In genomic region chr1:192557978-192558594, GRCm38 (mm10) we compare ENCODE assay signal across 11 mouse cellular contexts.
DNase-seq lines count a peak whose midpoint lies in the region; ATAC-seq and TF ChIP-seq lines count a peak whose summit lies in the region.
"Had no signal": no experiment of that assay in that cellular context is flagged by ENCODE, and none has a peak within 500 bp of the region (broad histone marks: within the 10 kb centered on the region; RNA-seq: fewer than 3 reads in every experiment).

No protein-coding gene starts in this region.

- WGBS in heart, embryonic 10.5 days: 70% methylated on average over 5 of the region's 5 CpGs
- WGBS in embryonic facial prominence, embryonic 14.5 days: 75% methylated on average over 5 of the region's 5 CpGs
- WGBS in hindbrain, embryonic 13.5 days: 36% methylated on average over 5 of the region's 5 CpGs
- WGBS in midbrain, embryonic 12.5 days: 64% methylated on average over 5 of the region's 5 CpGs
- WGBS in intestine, postnatal 0 days: 75% methylated on average over 5 of the region's 5 CpGs

- H3K27me3 ChIP-seq in heart, embryonic 10.5 days (ENCODE audit: insufficient read depth, poor library complexity, severe bottlenecking): no peaks in the 10 kb centered on the region
- H3K27me3 ChIP-seq in embryonic facial prominence, embryonic 14.5 days (replicated peaks; ENCODE audit: control insufficient read depth, insufficient read depth, low read length): no peaks in the 10 kb centered on the region
- no peaks in the 10 kb centered on the region for H3K27me3 ChIP-seq in hindbrain, embryonic 13.5 days
- no peaks in the 10 kb centered on the region for H3K27me3 ChIP-seq in midbrain, embryonic 12.5 days
- H3K27me3 ChIP-seq in intestine, postnatal 0 days (replicated peaks; ENCODE audit: control insufficient read depth, insufficient read depth, low read length): no peaks in the 10 kb centered on the region
- H3K27me3 ChIP-seq: liver, embryonic 13.5 days had no signal

- no peak for TF ChIP-seq CTCF in intestine, postnatal 0 days (IDR thresholded peaks at IDR 0.05; ENCODE audit: low read depth)

- H3K4me2 ChIP-seq in embryonic facial prominence, embryonic 14.5 days (ENCODE audit: low read depth, low read length): no peak overlapping the region
- H3K4me2 ChIP-seq in hindbrain, embryonic 13.5 days: no peak overlapping the region
- no peak overlapping the region for H3K4me2 ChIP-seq in midbrain, embryonic 12.5 days (replicated peaks)
- no peak overlapping the region for H3K4me2 ChIP-seq in intestine, postnatal 0 days (replicated peaks; ENCODE audit: low read depth)
- H3K4me2 ChIP-seq: liver, embryonic 13.5 days had no signal

- peak; percentile 41 for DNase-seq in heart, embryonic 10.5 days (ENCODE audit: low spot score)
- DNase-seq in heart, postnatal 4 days: no peak
- peak; percentile 26 for DNase-seq in embryonic facial prominence, embryonic 14.5 days (ENCODE audit: low spot score)
- no peak for DNase-seq in adrenal gland, adult 18-20 months (ENCODE audit: low spot score in 2 of 2)
- DNase-seq in kidney, postnatal 25 days: no peak
- DNase-seq: kidney, postnatal 14 days; liver, embryonic 13.5 days had no signal

- no peak overlapping the region for H3K27ac ChIP-seq in heart, embryonic 10.5 days
- no peak overlapping the region for H3K27ac ChIP-seq in embryonic facial prominence, embryonic 14.5 days (replicated peaks; ENCODE audit: low read depth, low read length)
- no peak overlapping the region for H3K27ac ChIP-seq in hindbrain, embryonic 13.5 days
- peak overlapping the region; percentile 35; the same call in 1 of the 2 replicates for H3K27ac ChIP-seq in midbrain, embryonic 12.5 days (replicated peaks)
- H3K27ac ChIP-seq in intestine, postnatal 0 days (ENCODE audit: low read depth, low read length): no peak overlapping the region
- H3K27ac ChIP-seq: liver, embryonic 13.5 days had no signal

- H3K36me3 ChIP-seq in heart, embryonic 10.5 days: no peaks in the 10 kb centered on the region
- H3K36me3 ChIP-seq in embryonic facial prominence, embryonic 14.5 days (ENCODE audit: control insufficient read depth, insufficient read depth, low read length): no peaks in the 10 kb centered on the region
- H3K36me3 ChIP-seq in hindbrain, embryonic 13.5 days: no peaks in the 10 kb centered on the region
- no peaks in the 10 kb centered on the region for H3K36me3 ChIP-seq in midbrain, embryonic 12.5 days
- H3K36me3 ChIP-seq in intestine, postnatal 0 days (ENCODE audit: control insufficient read depth, insufficient read depth): no peaks in the 10 kb centered on the region
- H3K36me3 ChIP-seq: liver, embryonic 13.5 days had no signal

- H3K4me3 ChIP-seq in heart, embryonic 10.5 days: no peak overlapping the region
- H3K4me3 ChIP-seq in embryonic facial prominence, embryonic 14.5 days (ENCODE audit: low read depth, low read length): no peak overlapping the region
- no peak overlapping the region for H3K4me3 ChIP-seq in hindbrain, embryonic 13.5 days
- H3K4me3 ChIP-seq in midbrain, embryonic 12.5 days: no peak overlapping the region
- H3K4me3 ChIP-seq in intestine, postnatal 0 days (ENCODE audit: low read depth, low read length): no peak overlapping the region
- H3K4me3 ChIP-seq: liver, embryonic 13.5 days had no signal

- H3K9ac ChIP-seq in embryonic facial prominence, embryonic 14.5 days (ENCODE audit: low read depth, low read length): no peak overlapping the region
- no peak overlapping the region for H3K9ac ChIP-seq in hindbrain, embryonic 13.5 days
- no peak overlapping the region for H3K9ac ChIP-seq in midbrain, embryonic 12.5 days (replicated peaks)
- H3K9ac ChIP-seq in intestine, postnatal 0 days (ENCODE audit: low read depth, low read length): no peak overlapping the region
- H3K9ac ChIP-seq: liver, embryonic 13.5 days had no signal

- no peak; the same call in 1 of the 2 replicates for ATAC-seq in embryonic facial prominence, embryonic 14.5 days (ENCODE audit: low read depth)
- ATAC-seq in hindbrain, embryonic 13.5 days (ENCODE audit: low FRiP score): 0 out of 2 replicates have a peak, but pooled peaks have one; percentile 28
- peak; percentile 85 for ATAC-seq in midbrain, embryonic 12.5 days (ENCODE audit: low FRiP score, low read depth)
- ATAC-seq in intestine, postnatal 0 days: no peak
- ATAC-seq: activated CD4-positive, CD25-positive, alpha-beta regulatory T cell, adult 4 months had no signal

- H3K4me1 ChIP-seq in heart, embryonic 10.5 days: no peaks in the 10 kb centered on the region
- H3K4me1 ChIP-seq in embryonic facial prominence, embryonic 14.5 days (ENCODE audit: control insufficient read depth, insufficient read depth, low read length): no peaks in the 10 kb centered on the region
- peaks cover 17% of the 10 kb centered on the region for H3K4me1 ChIP-seq in hindbrain, embryonic 13.5 days (replicated peaks)
- H3K4me1 ChIP-seq in midbrain, embryonic 12.5 days: peaks cover 12% of the 10 kb centered on the region; the same call in 1 of the 2 replicates
- H3K4me1 ChIP-seq in intestine, postnatal 0 days (replicated peaks; ENCODE audit: control insufficient read depth, insufficient read depth, low read length): no peaks in the 10 kb centered on the region
- H3K4me1 ChIP-seq: liver, embryonic 13.5 days had no signal

- H3K9me3 ChIP-seq in heart, embryonic 10.5 days: no peaks in the 10 kb centered on the region
- no peaks in the 10 kb centered on the region for H3K9me3 ChIP-seq in embryonic facial prominence, embryonic 14.5 days (ENCODE audit: control insufficient read depth, low read length)
- no peaks in the 10 kb centered on the region for H3K9me3 ChIP-seq in hindbrain, embryonic 13.5 days
- H3K9me3 ChIP-seq in midbrain, embryonic 12.5 days: no peaks in the 10 kb centered on the region
- no peaks in the 10 kb centered on the region for H3K9me3 ChIP-seq in intestine, postnatal 0 days (ENCODE audit: control insufficient read depth)
- H3K9me3 ChIP-seq: liver, embryonic 13.5 days had no signal

Comparison
In these comparisons a context has a peak if more than half of its experiments do, and no peak if none do; other contexts are left out.
1. DNase-seq: peak in heart, embryonic 10.5 days (single experiment) and embryonic facial prominence, embryonic 14.5 days (single experiment); none in heart, postnatal 4 days (single experiment), adrenal gland, adult 18-20 months (0 of 2) and kidney, postnatal 25 days (0 of 2).
2. ATAC-seq: peak in hindbrain, embryonic 13.5 days (single experiment) and midbrain, embryonic 12.5 days (single experiment); none in embryonic facial prominence, embryonic 14.5 days (single experiment) and intestine, postnatal 0 days (single experiment).